Mouse (Mus musculus) bone marrow, adult 2 months (tissue): Measurements from ENCODE around the gene Dhrs7b. TPM values are rescaled to one million over a fixed set of nuclear protein-coding genes. Genes with fewer than 3 reads are reported as not detected.
"Not testable (repeated sequence)": the region's sequence is repeated elsewhere in the genome, so short reads cannot be mapped to it uniquely, and the experiment has no call there.

Experiments
- H3K27ac ChIP-seq: fragments of 200-500 bp; 2 replicates; pipeline ENCODE4 v1.5.1; 2012; ENCODE audit warnings: low read depth, mild to moderate bottlenecking, control low read depth, inconsistent platforms, low read length; ENCODE audit not compliant: control insufficient read depth, poor library complexity, insufficient read depth
- H3K4me1 ChIP-seq: fragments of 200-500 bp; 2 replicates; pipeline ENCODE4 v1.6.1; 2011; ENCODE audit warnings: low read length; ENCODE audit not compliant: control insufficient read depth, insufficient read depth
- H3K4me3 ChIP-seq: fragments of 200-500 bp; replicated peaks from 2 replicates; pipeline ENCODE3; 2011; ENCODE audit warnings: mild to moderate bottlenecking, low read depth, low read length, control low read depth; ENCODE audit not compliant: control insufficient read depth
- CTCF ChIP-seq: fragments of 200-500 bp; IDR thresholded peaks from 2 replicates; pipeline ENCODE4 v1.5.1; 2011; ENCODE audit warnings: low read length, control low read depth; ENCODE audit not compliant: control insufficient read depth, insufficient read depth
- POLR2A ChIP-seq: fragments of 200-500 bp; IDR thresholded peaks from 2 replicates; pipeline ENCODE4 v1.6.1; 2011; ENCODE audit warnings: low read depth, mild to moderate bottlenecking, control low read depth, low read length, borderline replicate concordance; ENCODE audit not compliant: control insufficient read depth
- WGBS: fragments of 180-500 bp; shearing (Covaris S2); methylation state at CpG from one replicate; pipeline ENCODE4 v1.1.7; 2018; 5-methylcytosine and 5-hydroxymethylcytosine counted together
- polyA plus RNA-seq: library from polyadenylated mRNA; stranded (reverse); fragments of >200 nt; gene quantifications from 2 replicates; pipeline ENCODE4 v1.2.4, GENCODE M21; 2011; ENCODE audit warnings: low replicate concordance; ENCODE audit not compliant: missing spikeins, insufficient read depth, insufficient read length

The Dhrs7b gene
- polyA plus RNA-seq, 1 experiment = 14.5 TPM

GRCm38 (mm10) chr11:60873101-60873500 lies 42.7 kb downstream of the Dhrs7b start:
- no peaks in the 10 kb centered on the region; the same call in 1 of the 2 replicates for H3K4me1 ChIP-seq
- TF ChIP-seq POLR2A = no peak
- TF ChIP-seq CTCF = no peak

DNA sequence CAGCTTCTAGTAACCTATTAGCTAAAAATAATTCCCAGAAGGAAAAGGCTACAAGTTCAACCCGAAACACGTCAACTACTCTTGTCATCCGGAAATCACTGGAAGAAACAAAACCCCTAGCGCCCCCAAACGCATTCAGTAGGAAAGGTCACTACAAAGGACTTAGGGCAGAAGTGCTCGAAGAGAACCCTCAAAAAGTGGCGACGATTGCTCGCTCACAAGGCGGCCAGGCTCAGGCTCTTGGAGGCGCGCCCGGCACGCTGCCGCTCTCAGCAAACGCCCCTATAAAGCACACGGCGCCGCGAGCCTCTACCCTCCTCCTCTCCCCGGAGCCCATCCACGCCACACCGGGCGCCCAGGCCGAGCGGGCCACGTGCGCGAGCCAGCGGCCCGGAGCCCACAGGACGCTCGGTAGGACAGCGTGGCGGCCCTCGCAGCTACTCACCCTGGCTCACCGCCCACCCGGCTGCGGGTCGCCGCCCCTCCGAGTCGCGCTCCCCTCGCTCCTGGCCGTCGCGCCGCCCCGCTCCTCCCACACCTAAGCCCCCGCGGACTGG lies 47.7 kb downstream of the Dhrs7b start:
- Histone ChIP-seq H3K4me1 (no peaks in the 10 kb centered on the region; the same call in 1 of the 2 replicates), H3K27ac (peak overlapping the region; percentile 87)
- WGBS = under 1% methylated on average over 52 of the region's 52 CpGs

More at GRCm38 (mm10) chr11:60873101-60873500, 42.7 kb downstream of the Dhrs7b start:
- Histone ChIP-seq H3K4me3 (no peak overlapping the region), H3K27ac (no peak overlapping the region)
- 77% methylated on average over 6 of the region's 6 CpGs for WGBS

DNA sequence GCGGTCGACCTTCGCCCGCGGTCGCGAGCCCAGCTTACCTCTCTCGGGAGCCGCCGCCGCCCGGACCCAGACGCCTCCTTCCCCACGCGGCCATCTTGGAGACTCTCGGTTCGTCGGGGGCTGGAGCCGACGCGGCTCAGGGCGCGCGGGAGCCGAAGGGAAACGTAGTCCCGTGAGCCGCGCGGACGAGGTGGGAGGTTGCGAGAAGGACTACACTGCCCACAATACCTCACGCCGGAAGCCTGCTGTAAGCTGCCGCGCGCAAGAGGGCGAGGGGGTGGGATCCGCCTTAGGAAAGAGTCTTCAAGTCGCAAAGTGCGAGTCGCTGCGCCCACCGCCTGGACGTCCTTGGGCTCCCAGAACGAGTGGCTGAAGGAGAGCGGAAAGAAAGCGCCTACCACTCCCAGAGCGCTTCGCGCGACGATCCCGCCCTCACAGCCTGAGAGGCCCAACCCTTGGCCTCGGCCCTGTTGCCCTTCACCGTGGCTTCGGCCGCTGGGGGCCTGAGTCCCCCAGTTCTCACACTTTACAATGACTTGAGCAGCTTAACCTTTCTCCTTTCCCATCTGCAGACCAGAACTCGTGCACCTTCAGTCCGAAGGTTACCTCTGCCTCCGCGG lies 48.4 kb downstream of the Dhrs7b start, which contains the start of gene Tmem11:
TSS of gene Tmem11 (minus strand) at position 598 of the 620 bp plus-strand sequence.
- under 1% methylated on average over 62 of the region's 62 CpGs for WGBS
- peak within 1 kb of the TSS; percentile 87 for H3K27ac ChIP-seq
- H3K4me1 ChIP-seq = no peaks in the 10 kb centered on the region; the same call in 1 of the 2 replicates
- H3K4me3 ChIP-seq = peak within 1 kb of the TSS; percentile 74
- TF ChIP-seq POLR2A (peak; percentile 53; the same call in 1 of the 2 replicates), CTCF (peak; percentile 18; the same call in 1 of the 2 replicates)

More for the DNA sequence above, 47.7 kb downstream of the Dhrs7b start:
- no peak for TF ChIP-seq POLR2A
- H3K4me3 ChIP-seq = peak overlapping the region; percentile 74

DNA sequence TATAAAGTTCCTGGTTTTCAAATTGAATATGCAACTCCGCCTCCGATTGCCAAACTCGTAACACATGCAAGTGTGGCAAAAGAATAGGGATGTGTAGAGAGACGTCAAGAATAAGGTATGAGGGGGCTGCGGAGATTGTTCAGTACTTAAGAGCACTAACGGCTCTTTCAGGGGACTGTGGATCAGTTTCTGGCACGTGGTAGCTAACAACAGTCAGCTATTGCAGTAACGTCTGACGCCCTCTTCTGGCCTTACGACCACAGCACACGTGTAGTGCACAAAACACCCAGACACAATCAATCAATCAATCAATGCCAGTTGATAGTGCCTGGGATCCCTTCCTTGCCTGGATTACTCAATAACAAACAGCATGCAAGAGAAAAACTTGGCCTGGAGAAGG lies 49.0 kb downstream of the Dhrs7b start:
- TF ChIP-seq CTCF (peak; percentile 85), POLR2A (no peak)
- under 1% methylated on average over 11 of the region's 11 CpGs for WGBS
- peak overlapping the region; percentile 87 for H3K27ac ChIP-seq
- H3K4me3 ChIP-seq = peak overlapping the region; percentile 53
- H3K4me1 ChIP-seq = no peaks in the 10 kb centered on the region; the same call in 1 of the 2 replicates

DNA sequence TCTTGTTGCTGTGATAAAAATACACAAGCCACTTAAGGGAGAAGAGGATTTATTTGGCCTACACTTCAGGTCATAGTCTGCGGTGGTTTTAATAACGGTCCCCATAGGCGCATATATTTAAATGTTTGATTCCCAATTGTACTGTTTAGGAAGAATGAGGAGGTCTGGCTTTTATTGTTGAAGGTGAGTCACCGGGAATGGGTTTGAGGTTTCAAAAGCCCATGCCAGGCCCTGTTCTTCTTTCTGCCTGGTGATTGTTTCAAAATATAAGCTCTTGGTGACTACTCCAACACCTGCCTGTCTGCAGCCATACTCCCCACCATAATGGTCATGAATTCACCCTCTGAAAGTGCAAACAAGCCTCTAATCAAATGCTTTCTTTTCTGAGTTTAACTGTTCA lies 50.1 kb downstream of the Dhrs7b start:
- TF ChIP-seq CTCF (no peak), POLR2A (no peak)
- Histone ChIP-seq H3K27ac (no peak overlapping the region), H3K4me3 (no peak overlapping the region), H3K4me1 (no peaks in the 10 kb centered on the region; the same call in 1 of the 2 replicates)
- WGBS = 87% methylated on average over 4 of the region's 4 CpGs

- no peaks in the 10 kb centered on the region; the same call in 1 of the 2 replicates for H3K4me1 ChIP-seq
- no peak overlapping the region for H3K4me3 ChIP-seq
- no peak for TF ChIP-seq POLR2A
- TF ChIP-seq CTCF = no peak
- WGBS = 56% methylated on average over 3 of the region's 3 CpGs
- no peak overlapping the region for H3K27ac ChIP-seq
These were observed 52.0 kb downstream of the Dhrs7b start for GRCm38 (mm10) chr11:60882386-60882785.

DNA sequence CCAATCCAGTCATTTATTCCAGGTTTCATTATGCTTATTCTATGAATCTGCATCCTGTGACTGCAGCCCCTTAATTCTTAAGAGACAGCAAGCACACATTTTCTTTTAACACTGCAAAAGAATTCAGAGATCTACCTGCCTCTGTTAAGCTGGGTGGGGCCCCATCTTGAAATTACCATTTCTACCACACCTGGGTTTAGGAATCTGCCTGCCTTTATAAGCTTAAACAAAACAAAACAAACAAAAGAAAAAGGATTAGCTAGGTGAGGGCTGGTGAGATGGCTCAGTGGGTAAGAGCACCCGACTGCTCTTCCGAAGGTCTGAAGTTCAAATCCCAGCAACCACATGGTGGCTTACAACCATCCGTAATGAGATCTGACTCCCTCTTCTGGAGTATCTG lies 56.6 kb downstream of the Dhrs7b start:
- H3K4me1 ChIP-seq, H3K27ac ChIP-seq, H3K4me3 ChIP-seq: not testable (repeated sequence)
- 84% methylated on average over 3 of the region's 3 CpGs for WGBS

GRCm38 (mm10) chr11:60889861-60890260 lies 59.4 kb downstream of the Dhrs7b start:
- H3K27ac ChIP-seq = no peak overlapping the region
- no peak overlapping the region for H3K4me3 ChIP-seq
- 46% methylated on average over 2 of the region's 2 CpGs for WGBS
- H3K4me1 ChIP-seq = no peaks in the 10 kb centered on the region
- no peak for TF ChIP-seq CTCF
- no peak for TF ChIP-seq POLR2A

DNA sequence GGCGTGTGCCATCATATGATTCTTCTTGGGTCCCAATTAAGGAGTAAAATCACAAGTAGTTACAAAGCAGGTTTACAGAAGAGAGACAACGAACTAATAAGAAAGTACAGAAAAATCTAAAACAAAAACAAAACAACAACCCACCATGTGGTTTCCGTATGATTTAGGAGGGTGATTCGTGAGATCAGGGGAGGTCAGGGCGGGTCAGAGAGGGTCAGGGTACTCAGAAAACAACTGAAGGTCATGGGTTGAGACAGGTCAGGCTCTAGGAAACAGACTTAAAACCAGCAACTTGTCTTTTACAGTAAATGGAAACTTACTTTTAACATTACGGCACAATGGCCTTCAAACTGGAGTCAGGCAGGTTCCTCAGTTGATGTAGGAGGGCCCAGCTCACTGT lies 59.9 kb downstream of the Dhrs7b start:
- Histone ChIP-seq H3K4me3 (no peak overlapping the region), H3K4me1 (no peaks in the 10 kb centered on the region), H3K27ac (no peak overlapping the region)
- TF ChIP-seq POLR2A (no peak), CTCF (no peak)
- 64% methylated on average over 6 of the region's 6 CpGs for whole genome bisulfite sequencing
